Mouse (Mus musculus) CH12.LX (cell line): ENCODE results near the gene Actr5. TPM values are rescaled to one million over a fixed set of nuclear protein-coding genes. Genes with fewer than 3 reads are reported as not detected.

Experiments used
- DNase-seq: peaks from one replicate; pipeline ENCODE4 v3.0.0-alpha.2; 2013; ENCODE audit errors: extremely low read depth
- H3K27ac ChIP-seq: 2 replicates; pipeline ENCODE4 v1.5.1; 2012; ENCODE audit warnings: low read depth, mild to moderate bottlenecking, control low read depth, moderate library complexity; ENCODE audit not compliant: insufficient read depth
- H3K27me3 ChIP-seq: replicated peaks from 2 replicates; pipeline ENCODE3; 2012; ENCODE audit warnings: inconsistent platforms
- H3K36me3 ChIP-seq, 2 experiments: replicated peaks in 1 of 2; 2 replicates each; pipeline versions ENCODE3 to v1.6.1; 2012; ENCODE audit warnings: inconsistent platforms in 1 of 2, low read length in 1 of 2, mild to moderate bottlenecking in 1 of 2, mixed read lengths in 1 of 2, moderate library complexity in 1 of 2; ENCODE audit not compliant: control insufficient read depth in 1 of 2, insufficient read depth in 1 of 2
- H3K4me1 ChIP-seq, 2 experiments: 2 replicates each; pipeline ENCODE4 v1.6.1; 2012; ENCODE audit warnings: inconsistent platforms in 1 of 2, moderate library complexity in 1 of 2; ENCODE audit not compliant: insufficient read depth in 2 of 2, control insufficient read depth in 1 of 2
- H3K4me2 ChIP-seq: 2 replicates; pipeline ENCODE4 v1.6.1; 2012; ENCODE audit warnings: low read depth, mild to moderate bottlenecking, control low read depth; ENCODE audit not compliant: poor library complexity, insufficient read depth, severe bottlenecking
- H3K4me3 ChIP-seq, 3 experiments: fragments of 150-350 bp in 1 of 3; sonication (generic) in 1 of 3; replicated peaks in 1 of 3; 2 replicates each; pipeline versions ENCODE3 to v1.5.1; 2011 to 2012; ENCODE audit warnings: low read depth in 2 of 3, low read length in 2 of 3, mild to moderate bottlenecking in 2 of 3, moderate library complexity in 2 of 3, control low read depth in 1 of 3, improper control_type of control experiment in 1 of 3, inconsistent platforms in 1 of 3, mixed read lengths in 1 of 3; ENCODE audit not compliant: poor library complexity in 1 of 3
- H3K79me2 ChIP-seq: replicated peaks from 2 replicates; pipeline ENCODE4 v1.6.1; 2012; ENCODE audit warnings: mild to moderate bottlenecking, moderate library complexity; ENCODE audit not compliant: control insufficient read depth, poor library complexity, insufficient read depth, severe bottlenecking; ENCODE audit errors: extremely low read depth
- H3K9ac ChIP-seq: 2 replicates; pipeline ENCODE4 v1.6.1; 2012; ENCODE audit warnings: low read depth, mild to moderate bottlenecking, control low read depth, moderate library complexity; ENCODE audit not compliant: insufficient read depth
- H3K9me3 ChIP-seq: replicated peaks from 2 replicates; pipeline ENCODE3; 2012; ENCODE audit warnings: low read length, inconsistent platforms, mixed read lengths
- BHLHE40 ChIP-seq: IDR thresholded peaks from 2 replicates; pipeline ENCODE4 v1.6.1; 2011; ENCODE audit warnings: mild to moderate bottlenecking, low read depth, low read length, improper control_type of control experiment
- CHD1 ChIP-seq: IDR thresholded peaks from 2 replicates; pipeline ENCODE4 v1.6.1; 2012; ENCODE audit warnings: low read depth, low read length, improper control_type of control experiment, inconsistent platforms
- CTCF ChIP-seq, 2 experiments: IDR thresholded peaks in 1 of 2; conservative IDR thresholded peaks in 1 of 2; 2 replicates each; pipeline ENCODE4 v1.5.1; 2011 to 2012; ENCODE audit warnings: low read depth in 2 of 2, low read length in 2 of 2, improper control_type of control experiment in 1 of 2, inconsistent platforms in 1 of 2, mild to moderate bottlenecking in 1 of 2, moderate library complexity in 1 of 2
- E2F4 ChIP-seq: IDR thresholded peaks from 2 replicates; pipeline ENCODE4 v1.6.1; 2011; ENCODE audit warnings: low read depth, low read length, improper control_type of control experiment; ENCODE audit not compliant: insufficient replicate concordance
- ELF1 ChIP-seq: IDR thresholded peaks from 2 replicates; pipeline ENCODE4 v1.6.1; 2014; ENCODE audit warnings: low read depth, mild to moderate bottlenecking, inconsistent platforms, low read length, improper control_type of control experiment
- EP300 ChIP-seq: IDR thresholded peaks from 2 replicates; pipeline ENCODE4 v1.6.1; 2011; ENCODE audit warnings: low read length, improper control_type of control experiment
- GABPA ChIP-seq: IDR thresholded peaks from 2 replicates; pipeline ENCODE4 v1.6.1; 2012; ENCODE audit warnings: low read depth, low read length, improper control_type of control experiment, inconsistent platforms; ENCODE audit not compliant: insufficient replicate concordance
- HCFC1 ChIP-seq: IDR thresholded peaks from 2 replicates; pipeline ENCODE4 v1.6.1; 2012; ENCODE audit warnings: low read depth, mild to moderate bottlenecking, inconsistent platforms, low read length, improper control_type of control experiment
- JUN ChIP-seq: IDR thresholded peaks from 2 replicates; pipeline ENCODE4 v1.6.1; 2011; ENCODE audit warnings: low read depth, mild to moderate bottlenecking, low read length, improper control_type of control experiment, moderate library complexity; ENCODE audit not compliant: insufficient read depth
- MXI1 ChIP-seq: IDR thresholded peaks from 2 replicates; pipeline ENCODE4 v1.6.1; 2011; ENCODE audit warnings: mild to moderate bottlenecking, low read depth, low read length, improper control_type of control experiment
- PAX5 ChIP-seq: IDR thresholded peaks from 2 replicates; pipeline ENCODE4 v1.6.1; 2012; ENCODE audit warnings: low read length, inconsistent platforms, mixed read lengths
- SMC3 ChIP-seq: IDR thresholded peaks from 2 replicates; pipeline ENCODE4 v1.6.1; 2011; ENCODE audit warnings: low read depth, low read length, improper control_type of control experiment
- TBP ChIP-seq: conservative IDR thresholded peaks from 2 replicates; pipeline ENCODE4 v1.6.1; 2011; ENCODE audit warnings: low read depth, low read length, improper control_type of control experiment
- TCF12 ChIP-seq: IDR thresholded peaks from 2 replicates; pipeline ENCODE4 v1.6.1; 2014; ENCODE audit warnings: low read depth, mild to moderate bottlenecking, inconsistent platforms, low read length, improper control_type of control experiment
- USF1 ChIP-seq: IDR thresholded peaks from 2 replicates; pipeline ENCODE4 v1.6.1; 2014; ENCODE audit warnings: low read depth, mild to moderate bottlenecking, inconsistent platforms, low read length, improper control_type of control experiment
- USF2 ChIP-seq: conservative IDR thresholded peaks from 2 replicates; pipeline ENCODE4 v1.6.1; 2011; ENCODE audit warnings: low read depth, low read length, improper control_type of control experiment
- ZKSCAN1 ChIP-seq: IDR thresholded peaks from 2 replicates; pipeline ENCODE4 v1.6.1; 2012; ENCODE audit warnings: low read depth, inconsistent platforms, low read length, improper control_type of control experiment, borderline replicate concordance
- ZMIZ1 ChIP-seq: IDR thresholded peaks from 2 replicates; pipeline ENCODE4 v1.6.1; 2012; ENCODE audit warnings: low read depth, mild to moderate bottlenecking, inconsistent platforms, low read length, improper control_type of control experiment
- dilution Hi-C: fragments of 300-500 bp; cut with MboI; formaldehyde crosslinking; loops from 2 replicates; pipeline ENCODE4 v1.14.3; 2020; ENCODE audit warnings: low sequenced_read_pairs; ENCODE audit not compliant: extremely low pct_unique_long_range_greater_than_20kb, extremely low pct_ligation_motif_present
- in situ Hi-C: fragments of 300-500 bp; cut with MboI; formaldehyde crosslinking; loops from 3 replicates; pipeline ENCODE4 v1.14.3; 2019; ENCODE audit warnings: low sequenced_read_pairs, low pct_ligation_motif_present, low pct_unique_long_range_greater_than_20kb, mixed read lengths
- polyA plus RNA-seq: library from polyadenylated mRNA; unstranded; fragments of >175 nt; gene quantifications from 2 replicates; pipeline ENCODE4 v1.2.1, GENCODE M21; 2012; ENCODE audit warnings: low read depth; ENCODE audit not compliant: insufficient read length
- total RNA-seq, 2 experiments: library from RNA; depleted of rRNA; stranded (reverse); fragments of 300-350 nt in 1 of 2; fragments of >200 nt in 1 of 2; gene quantifications; 2 replicates each; pipeline ENCODE4 v1.2.3; 2012 to 2014

The Actr5 gene
- total and polyA plus RNA-seq, 3 experiments = 13.9 to 20.3 (median 19.8) TPM

GRCm38 (mm10) chr2:158600517-158600916 is 24.2 kb upstream of the Actr5 start:
- H3K9ac ChIP-seq = no peak overlapping the region
- dilution Hi-C loops = no loop called here
- H3K27me3 ChIP-seq = peaks cover 85% of the 10 kb centered on the region
- DNase-seq = no peak
- H3K4me1 ChIP-seq = no peaks in the 10 kb centered on the region
- H3K4me2 ChIP-seq = no peak overlapping the region
- H3K9me3 ChIP-seq = no peaks in the 10 kb centered on the region
- in situ Hi-C loops = no loop called here
- no peaks in the 10 kb centered on the region for H3K36me3 ChIP-seq
- H3K4me3 ChIP-seq = no peak overlapping the region
- H3K27ac ChIP-seq = no peak overlapping the region
- no peaks in the 10 kb centered on the region for H3K79me2 ChIP-seq
- no peak for TF ChIP-seq BHLHE40
- TF ChIP-seq GABPA = no peak
- TF ChIP-seq TCF12 = no peak
- no peak for TF ChIP-seq USF1
- TF ChIP-seq SMC3 = no peak
- TF ChIP-seq USF2 = no peak
- TF ChIP-seq ZMIZ1 = no peak
- no peak for TF ChIP-seq ELF1
- TF ChIP-seq PAX5 = no peak
- no peak for TF ChIP-seq JUN
- no peak for TF ChIP-seq MXI1
- no peak for TF ChIP-seq CHD1
- no peak for TF ChIP-seq HCFC1
- no peak for TF ChIP-seq E2F4
- no peak for TF ChIP-seq TBP
- no peak for TF ChIP-seq ZKSCAN1
- TF ChIP-seq EP300 = no peak

GRCm38 (mm10) chr2:158601326-158601725 is 23.4 kb upstream of the Actr5 start:
- H3K9me3 ChIP-seq = no peaks in the 10 kb centered on the region
- no peak overlapping the region for H3K4me3 ChIP-seq
- no peak for TF ChIP-seq CTCF (conservative IDR thresholded peaks at IDR 0.05 in 1 of 2, IDR thresholded peaks at IDR 0.05 in 1 of 2; ENCODE audit: low read depth in 2 of 2, low read length in 2 of 2)
- TF ChIP-seq USF1 = no peak
- TF ChIP-seq SMC3 = no peak
- TF ChIP-seq, all 38 proteins: peak for 0
- no peak for DNase-seq
- H3K4me2 ChIP-seq = no peak overlapping the region
- H3K27ac ChIP-seq = no peak overlapping the region
- H3K36me3 ChIP-seq = no peaks in the 10 kb centered on the region
- H3K27me3 ChIP-seq = peaks cover 83% of the 10 kb centered on the region
- H3K4me1 ChIP-seq = no peaks in the 10 kb centered on the region
- H3K9ac ChIP-seq = no peak overlapping the region
- in situ Hi-C loops (no loop called here), dilution Hi-C loops (no loop called here)
- no peaks in the 10 kb centered on the region for H3K79me2 ChIP-seq
